Mouse (Mus musculus): ENCODE measurements around the gene Rabac1. TPM values are rescaled to one million over a fixed set of nuclear protein-coding genes. Genes with fewer than 3 reads are reported as not detected.

Gene Rabac1
- polyA plus RNA-seq, 1 experiment: 205 TPM

GRCm38 (mm10) chr7:24968463-24968862 is 4.1 kb downstream of the Rabac1 start:
- no peaks in the 10 kb centered on the region; the same call in 1 of the 2 replicates for H3K4me1 ChIP-seq (ENCODE audit: control insufficient read depth, insufficient read depth, low read length)
- no peak overlapping the region for H3K27ac ChIP-seq (ENCODE audit: insufficient read depth, low read depth, low read length)
- TF ChIP-seq CTCF (IDR thresholded peaks at IDR 0.05; ENCODE audit: low read depth, low read length): no peak
- no peak for TF ChIP-seq POLR2A (IDR thresholded peaks at IDR 0.05; ENCODE audit: borderline replicate concordance, low read depth, low read length)
- H3K4me3 ChIP-seq (ENCODE audit: insufficient read depth, low read length): no peak overlapping the region

- Histone ChIP-seq H3K4me3 (ENCODE audit: insufficient read depth, low read length) (no peak overlapping the region), H3K27ac (ENCODE audit: insufficient read depth, low read depth, low read length) (no peak overlapping the region), H3K4me1 (ENCODE audit: control insufficient read depth, insufficient read depth, low read length) (no peaks in the 10 kb centered on the region; the same call in 1 of the 2 replicates)
- TF ChIP-seq POLR2A (IDR thresholded peaks at IDR 0.05; ENCODE audit: borderline replicate concordance, low read depth, low read length): no peak
- no peak for TF ChIP-seq CTCF (IDR thresholded peaks at IDR 0.05; ENCODE audit: low read depth, low read length)
Observed at GRCm38 (mm10) chr7:24967966-24968365, 4.6 kb downstream of the Rabac1 start.

- Histone ChIP-seq H3K4me1 (ENCODE audit: control insufficient read depth, insufficient read depth, low read length) (no peaks in the 10 kb centered on the region), H3K27ac (ENCODE audit: insufficient read depth, low read depth, low read length) (no peak overlapping the region), H3K4me3 (ENCODE audit: insufficient read depth, low read length) (no peak overlapping the region)
- TF ChIP-seq POLR2A (IDR thresholded peaks at IDR 0.05; ENCODE audit: borderline replicate concordance, low read depth, low read length) (no peak), CTCF (IDR thresholded peaks at IDR 0.05; ENCODE audit: low read depth, low read length) (peak; percentile 56)
Observed at GRCm38 (mm10) chr7:24964897-24965535, 7.5 kb downstream of the Rabac1 start.

- H3K27ac ChIP-seq (ENCODE audit: insufficient read depth, low read depth, low read length): no peak overlapping the region
- H3K4me1 ChIP-seq (ENCODE audit: control insufficient read depth, insufficient read depth, low read length): no peaks in the 10 kb centered on the region
- no peak overlapping the region for H3K4me3 ChIP-seq (ENCODE audit: insufficient read depth, low read length)
- TF ChIP-seq CTCF (IDR thresholded peaks at IDR 0.05; ENCODE audit: low read depth, low read length): no peak
Observed at GRCm38 (mm10) chr7:24964288-24964687, 8.3 kb downstream of the Rabac1 start.

DNA sequence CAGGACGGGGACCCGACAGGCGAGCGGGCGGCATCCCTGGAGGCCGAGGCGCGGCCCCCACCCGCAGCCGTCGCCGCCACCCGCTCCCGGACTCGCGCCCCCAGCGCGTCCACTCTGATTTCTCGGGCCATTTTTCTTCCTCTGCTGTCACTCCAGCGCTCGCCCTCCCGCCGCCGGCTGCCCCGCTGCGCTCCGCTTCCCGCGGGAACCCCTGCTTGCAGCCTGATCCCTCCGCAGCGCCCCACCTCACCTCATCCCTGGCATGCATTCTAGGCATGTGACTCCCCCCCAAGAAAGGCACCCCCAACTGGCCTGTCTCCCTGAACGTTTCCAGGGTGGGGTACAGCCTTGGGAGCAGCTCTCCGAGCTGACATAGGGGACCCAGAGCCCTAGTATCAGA is 17.3 kb downstream of the Rabac1 start:
- Histone ChIP-seq H3K4me3 (ENCODE audit: insufficient read depth, low read length) (no peak overlapping the region), H3K4me1 (ENCODE audit: control insufficient read depth, insufficient read depth, low read length) (no peaks in the 10 kb centered on the region), H3K27ac (ENCODE audit: insufficient read depth, low read depth, low read length) (no peak overlapping the region)
- TF ChIP-seq CTCF (IDR thresholded peaks at IDR 0.05; ENCODE audit: low read depth, low read length) (no peak), POLR2A (IDR thresholded peaks at IDR 0.05; ENCODE audit: borderline replicate concordance, low read depth, low read length) (no peak)

- TF ChIP-seq CTCF (IDR thresholded peaks at IDR 0.05; ENCODE audit: low read depth, low read length): no peak
- TF ChIP-seq POLR2A (IDR thresholded peaks at IDR 0.05; ENCODE audit: borderline replicate concordance, low read depth, low read length): no peak
- H3K27ac ChIP-seq (ENCODE audit: insufficient read depth, low read depth, low read length): no peak overlapping the region
- H3K4me3 ChIP-seq (ENCODE audit: insufficient read depth, low read length): peak overlapping the region; percentile 19
- H3K4me1 ChIP-seq (ENCODE audit: control insufficient read depth, insufficient read depth, low read length): no peaks in the 10 kb centered on the region
Observed at GRCm38 (mm10) chr7:24954450-24954849, 18.1 kb downstream of the Rabac1 start.

DNA sequence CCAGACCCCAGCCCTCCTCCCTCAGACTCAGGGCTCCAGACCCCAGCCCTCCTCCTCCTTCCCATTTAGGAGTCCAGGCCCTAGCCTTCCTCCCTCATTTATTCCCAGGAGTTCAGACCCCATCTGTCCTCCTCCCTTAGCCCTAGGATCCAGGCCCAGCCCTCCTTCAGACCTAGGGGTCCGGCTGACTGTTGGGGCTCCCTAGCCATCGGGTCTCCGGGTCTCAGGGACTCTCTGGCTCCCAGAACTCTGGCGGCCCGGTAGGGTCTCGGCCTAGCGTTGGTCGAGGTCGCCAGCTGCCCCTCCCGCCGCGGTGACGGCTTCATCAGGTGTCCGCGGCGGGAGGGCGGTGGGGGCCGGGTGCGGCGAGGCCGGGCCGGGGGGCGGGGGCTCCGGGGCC is 18.6 kb downstream of the Rabac1 start:
- no peak for TF ChIP-seq CTCF (IDR thresholded peaks at IDR 0.05; ENCODE audit: low read depth, low read length)
- TF ChIP-seq POLR2A (IDR thresholded peaks at IDR 0.05; ENCODE audit: borderline replicate concordance, low read depth, low read length): no peak
- no peak overlapping the region for H3K27ac ChIP-seq (ENCODE audit: insufficient read depth, low read depth, low read length)
- no peak overlapping the region; the same call in 1 of the 2 replicates for H3K4me3 ChIP-seq (ENCODE audit: insufficient read depth, low read length)
- H3K4me1 ChIP-seq (ENCODE audit: control insufficient read depth, insufficient read depth, low read length): no peaks in the 10 kb centered on the region

GRCm38 (mm10) chr7:24949958-24950623 is 22.5 kb downstream of the Rabac1 start:
- H3K27ac ChIP-seq (ENCODE audit: insufficient read depth, low read depth, low read length): no peak overlapping the region
- no peak overlapping the region for H3K4me3 ChIP-seq (ENCODE audit: insufficient read depth, low read length)
- TF ChIP-seq POLR2A (IDR thresholded peaks at IDR 0.05; ENCODE audit: borderline replicate concordance, low read depth, low read length) (no peak), CTCF (IDR thresholded peaks at IDR 0.05; ENCODE audit: low read depth, low read length) (peak; percentile 94)
- no peaks in the 10 kb centered on the region for H3K4me1 ChIP-seq (ENCODE audit: control insufficient read depth, insufficient read depth, low read length)

- TF ChIP-seq CTCF (IDR thresholded peaks at IDR 0.05; ENCODE audit: low read depth, low read length): no peak
- no peak for TF ChIP-seq POLR2A (IDR thresholded peaks at IDR 0.05; ENCODE audit: borderline replicate concordance, low read depth, low read length)
- Histone ChIP-seq H3K27ac (ENCODE audit: insufficient read depth, low read depth, low read length) (no peak overlapping the region), H3K4me3 (ENCODE audit: insufficient read depth, low read length) (no peak overlapping the region), H3K4me1 (ENCODE audit: control insufficient read depth, insufficient read depth, low read length) (no peaks in the 10 kb centered on the region)
Observed at GRCm38 (mm10) chr7:24948774-24949173, 23.8 kb downstream of the Rabac1 start.

GRCm38 (mm10) chr7:24947316-24948048 is 25.1 kb downstream of the Rabac1 start:
- Histone ChIP-seq H3K4me3 (ENCODE audit: insufficient read depth, low read length) (no peak overlapping the region), H3K4me1 (ENCODE audit: control insufficient read depth, insufficient read depth, low read length) (no peaks in the 10 kb centered on the region), H3K27ac (ENCODE audit: insufficient read depth, low read depth, low read length) (no peak overlapping the region)
- TF ChIP-seq CTCF (IDR thresholded peaks at IDR 0.05; ENCODE audit: low read depth, low read length): no peak
- TF ChIP-seq POLR2A (IDR thresholded peaks at IDR 0.05; ENCODE audit: borderline replicate concordance, low read depth, low read length): no peak

Data from bone marrow macrophage, adult 2 months (primary cell).